Mouse (Mus musculus) hindbrain, embryonic 15.5 days (tissue): ENCODE data around the gene Fmo5. TPM values are rescaled to one million over a fixed set of nuclear protein-coding genes. Genes with fewer than 3 reads are reported as not detected.

ENCODE experiments used
- ATAC-seq: fragments of 200-750 bp; cut with Nextera tagmentation; 2 replicates; pipeline ENCODE4 v1.8.0; 2017; ENCODE audit warnings: low read depth, moderate number of reproducible peaks, moderate TSS enrichment; ENCODE audit not compliant: low FRiP score
- H3K27ac ChIP-seq: fragments of 300-500 bp; sonication (generic); replicated peaks from 2 replicates; pipeline ENCODE4 v1.5.1; 2015; ENCODE audit warnings: mild to moderate bottlenecking, inconsistent platforms
- H3K27me3 ChIP-seq: fragments of 300-500 bp; sonication (generic); 2 replicates; pipeline ENCODE4 v1.6.1; 2015; ENCODE audit warnings: control low read depth, inconsistent platforms
- H3K36me3 ChIP-seq: fragments of 300-500 bp; sonication (generic); 2 replicates; pipeline ENCODE4 v1.6.1; 2015; ENCODE audit warnings: control low read depth, inconsistent platforms
- H3K4me1 ChIP-seq: fragments of 300-500 bp; sonication (generic); replicated peaks from 2 replicates; pipeline ENCODE4 v1.6.1; 2015; ENCODE audit warnings: control low read depth, inconsistent platforms
- H3K4me2 ChIP-seq: fragments of 300-500 bp; sonication (generic); 2 replicates; pipeline ENCODE4 v1.6.1; 2015; ENCODE audit warnings: moderate library complexity, mild to moderate bottlenecking, inconsistent platforms
- H3K4me3 ChIP-seq: fragments of 300-500 bp; sonication (generic); 2 replicates; pipeline ENCODE4 v1.5.1; 2015; ENCODE audit warnings: mild to moderate bottlenecking, inconsistent platforms
- H3K9ac ChIP-seq: fragments of 300-500 bp; sonication (generic); 2 replicates; pipeline ENCODE4 v1.6.1; 2015; ENCODE audit warnings: inconsistent platforms
- H3K9me3 ChIP-seq: fragments of 300-500 bp; sonication (generic); 2 replicates; pipeline ENCODE4 v1.6.1; 2016; ENCODE audit warnings: control low read depth, inconsistent platforms
- WGBS: fragments of 180-500 bp; shearing (Covaris S2); methylation state at CpG from one replicate; pipeline ENCODE4 v1.1.7; 2015; 5-methylcytosine and 5-hydroxymethylcytosine counted together
- polyA plus RNA-seq: library from polyadenylated mRNA; unstranded; fragments of >200 nt; fragmentation: Nextera tagmentation; extraction: Ambion mirVana; gene quantifications from 2 replicates; pipeline ENCODE4 v1.2.1, GENCODE M21; 2015

Gene Fmo5
- 0.62 and 1.2 TPM in 2 replicates for polyA plus RNA-seq

- no peak within 1 kb of the TSS for H3K27ac ChIP-seq
- H3K4me3 ChIP-seq, result peak within 1 kb of the TSS; percentile 26
- no peak for ATAC-seq
- H3K4me1 ChIP-seq, result no peaks in the 10 kb centered on the region; the same call in 1 of the 2 replicates
- WGBS, result 8% methylated on average over 18 of the region's 18 CpGs
- 0 out of 2 replicates have a peak within 1 kb of the TSS, but pooled peaks have one; percentile 11 for H3K9ac ChIP-seq
- no peaks in the 10 kb centered on the region for H3K27me3 ChIP-seq
- no peaks in the 10 kb centered on the region for H3K36me3 ChIP-seq
- H3K4me2 ChIP-seq, result peak within 1 kb of the TSS; percentile 52
- H3K9me3 ChIP-seq, result no peaks in the 10 kb centered on the region
These were observed at the start of gene Fmo5 for GRCm38 (mm10) chr3:97628391-97629001. Gene Fmo5 (plus strand): TSS chr3:97628804.

DNA sequence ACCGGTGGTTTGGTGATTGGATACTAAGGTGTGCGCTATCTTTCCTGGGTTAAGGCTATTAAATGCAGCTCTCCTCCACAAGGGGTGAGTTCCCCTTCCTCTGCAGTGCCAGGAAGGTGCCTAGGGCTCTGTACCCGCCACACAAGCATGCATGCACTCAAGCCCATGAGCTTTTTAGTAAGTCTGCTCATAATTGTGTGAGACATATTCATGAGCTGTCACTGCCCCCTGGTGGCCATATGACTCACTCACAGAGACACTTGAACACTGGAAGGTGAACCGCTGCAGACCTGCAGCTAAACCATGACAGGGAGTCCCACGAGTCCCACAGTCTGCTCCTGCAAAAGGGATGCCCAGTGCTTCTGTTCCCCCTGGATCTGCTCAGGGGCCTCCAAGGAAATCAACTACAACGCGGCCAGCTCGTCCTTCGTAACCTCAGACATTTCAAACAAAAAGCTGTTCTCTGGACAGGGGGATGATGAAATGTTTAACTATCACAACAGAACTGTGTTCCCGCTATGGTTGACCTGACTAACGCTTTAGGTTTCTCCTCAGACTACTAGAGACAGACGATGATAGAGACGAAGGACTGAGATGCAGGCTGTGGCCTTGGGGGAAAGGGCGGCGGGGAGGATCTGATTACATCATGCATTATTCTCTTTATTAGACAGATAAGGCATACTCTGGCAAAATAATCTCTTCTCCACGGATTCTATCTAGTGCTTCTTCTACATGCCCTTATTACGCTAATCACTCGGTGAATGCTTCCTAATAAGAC lies 43.0 kb upstream of the Fmo5 start:
- H3K9me3 ChIP-seq, result no peaks in the 10 kb centered on the region
- peak overlapping the region; percentile 0; the same call in 1 of the 2 replicates for H3K27ac ChIP-seq
- 0 out of 2 replicates have a peak, but pooled peaks cover 2% of the 10 kb centered on the region for H3K4me1 ChIP-seq
- no peaks in the 10 kb centered on the region for H3K27me3 ChIP-seq
- H3K36me3 ChIP-seq, result no peaks in the 10 kb centered on the region
- peak; percentile 93 for ATAC-seq
- 54% methylated on average over 18 of the region's 18 CpGs for WGBS
- H3K4me3 ChIP-seq, result no peak overlapping the region; the same call in 1 of the 2 replicates
- peak overlapping the region; percentile 14; the same call in 1 of the 2 replicates for H3K9ac ChIP-seq
- peak overlapping the region; percentile 37 for H3K4me2 ChIP-seq

DNA sequence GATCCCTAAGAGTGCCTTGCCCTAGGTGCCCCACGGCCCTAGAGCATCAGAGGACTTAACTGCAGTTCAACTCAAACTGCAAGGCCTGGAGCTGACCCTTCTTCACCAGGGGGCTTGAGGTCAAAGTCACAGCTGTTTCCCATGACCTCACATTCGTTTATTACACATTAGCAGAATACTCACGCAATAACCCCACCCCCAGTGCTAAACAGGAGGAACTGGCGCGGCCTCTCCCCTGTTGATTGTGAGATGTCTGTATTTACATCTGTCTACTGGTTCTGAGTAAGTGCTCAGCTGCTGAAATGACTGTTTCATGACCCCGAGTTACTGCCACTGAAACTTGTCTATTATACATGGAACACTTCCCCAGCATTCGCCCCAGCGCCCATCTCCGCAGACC lies 40.9 kb upstream of the Fmo5 start:
- 79% methylated on average over 9 of the region's 9 CpGs for WGBS
- Histone ChIP-seq H3K36me3 (no peaks in the 10 kb centered on the region), H3K27ac (no peak overlapping the region), H3K9me3 (no peaks in the 10 kb centered on the region), H3K4me3 (no peak overlapping the region), H3K4me1 (0 out of 2 replicates have a peak, but pooled peaks cover 2% of the 10 kb centered on the region), H3K27me3 (no peaks in the 10 kb centered on the region), H3K4me2 (no peak overlapping the region), H3K9ac (no peak overlapping the region)
- no peak for ATAC-seq

DNA sequence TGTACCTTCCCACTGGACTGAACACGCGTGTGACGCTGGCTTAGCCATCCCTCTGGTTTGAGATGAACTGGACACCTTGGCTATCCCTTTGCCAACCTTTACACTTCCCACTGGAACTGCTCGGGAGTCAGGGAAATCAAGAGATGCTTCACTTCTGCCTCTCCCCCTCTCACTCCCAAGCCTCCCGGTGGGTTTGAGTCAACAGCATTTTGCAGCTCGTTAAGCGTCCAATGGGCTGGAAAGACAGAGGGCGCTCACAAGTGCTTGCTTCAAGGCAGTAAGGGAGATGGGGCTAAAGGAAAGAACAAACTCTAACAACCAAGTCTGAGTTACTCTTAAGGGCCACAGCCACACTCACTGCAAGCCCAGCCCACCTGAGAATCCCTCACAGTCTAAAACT lies 37.9 kb upstream of the Fmo5 start:
- 48% methylated on average over 8 of the region's 8 CpGs for WGBS
- no peak for ATAC-seq
- H3K4me2 ChIP-seq, result no peak overlapping the region

GRCm38 (mm10) chr3:97593089-97593488 lies 35.5 kb upstream of the Fmo5 start:
- no peak overlapping the region for H3K9ac ChIP-seq
- no peak overlapping the region for H3K4me2 ChIP-seq
- WGBS, result 93% methylated on average over 5 of the region's 5 CpGs
- H3K9me3 ChIP-seq, result no peaks in the 10 kb centered on the region
- H3K27me3 ChIP-seq, result no peaks in the 10 kb centered on the region
- H3K4me1 ChIP-seq, result no peaks in the 10 kb centered on the region
- H3K4me3 ChIP-seq, result no peak overlapping the region
- ATAC-seq, result no peak
- no peak overlapping the region for H3K27ac ChIP-seq
- H3K36me3 ChIP-seq, result no peaks in the 10 kb centered on the region

More for the DNA sequence above, 37.9 kb upstream of the Fmo5 start:
- Histone ChIP-seq H3K4me3 (no peak overlapping the region), H3K36me3 (no peaks in the 10 kb centered on the region), H3K27me3 (no peaks in the 10 kb centered on the region), H3K27ac (no peak overlapping the region), H3K4me1 (0 out of 2 replicates have a peak, but pooled peaks cover under 1% of the 10 kb centered on the region), H3K9ac (no peak overlapping the region), H3K9me3 (no peaks in the 10 kb centered on the region)

DNA sequence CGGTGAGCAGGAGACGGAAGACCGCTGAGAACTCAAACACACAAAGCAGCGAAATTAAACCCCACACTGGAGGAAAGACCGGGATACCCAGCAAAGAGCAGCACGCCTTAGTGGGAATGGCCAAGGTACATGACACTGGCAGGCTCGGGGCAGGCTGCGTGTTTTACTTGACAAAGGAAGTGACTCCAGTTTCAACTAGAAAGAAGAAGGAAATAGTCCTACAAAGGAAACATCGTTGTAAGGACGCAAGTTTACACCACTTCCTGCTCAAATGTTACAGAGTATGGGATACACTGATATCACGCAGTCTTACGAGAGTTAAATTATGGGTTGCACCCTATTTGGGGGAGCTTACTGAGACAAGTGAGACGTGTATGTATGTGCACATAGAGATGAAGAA lies 34.5 kb upstream of the Fmo5 start:
- 93% methylated on average over 13 of the region's 13 CpGs for WGBS
- H3K36me3 ChIP-seq, result no peaks in the 10 kb centered on the region
- H3K4me2 ChIP-seq, result no peak overlapping the region
- no peak for ATAC-seq
- no peak overlapping the region for H3K4me3 ChIP-seq
- no peak overlapping the region for H3K27ac ChIP-seq
- no peak overlapping the region for H3K9ac ChIP-seq
- no peaks in the 10 kb centered on the region for H3K27me3 ChIP-seq
- no peaks in the 10 kb centered on the region for H3K9me3 ChIP-seq
- H3K4me1 ChIP-seq, result no peaks in the 10 kb centered on the region

GRCm38 (mm10) chr3:97595066-97595465 lies 33.5 kb upstream of the Fmo5 start:
- no peaks in the 10 kb centered on the region for H3K4me1 ChIP-seq
- H3K9me3 ChIP-seq, result no peaks in the 10 kb centered on the region
- H3K4me2 ChIP-seq, result no peak overlapping the region
- no peaks in the 10 kb centered on the region for H3K36me3 ChIP-seq
- no peaks in the 10 kb centered on the region for H3K27me3 ChIP-seq
- H3K9ac ChIP-seq, result no peak overlapping the region
- no peak overlapping the region for H3K27ac ChIP-seq
- WGBS, result 94% methylated on average over 6 of the region's 6 CpGs
- no peak overlapping the region for H3K4me3 ChIP-seq
- no peak for ATAC-seq

- H3K27ac ChIP-seq, result no peak overlapping the region
- no peak overlapping the region for H3K4me3 ChIP-seq
- H3K4me1 ChIP-seq, result no peaks in the 10 kb centered on the region
- WGBS, result 81% methylated on average over 8 of the region's 8 CpGs
- no peak overlapping the region for H3K9ac ChIP-seq
- H3K27me3 ChIP-seq, result no peaks in the 10 kb centered on the region
- no peak overlapping the region for H3K4me2 ChIP-seq
- H3K9me3 ChIP-seq, result no peaks in the 10 kb centered on the region
- H3K36me3 ChIP-seq, result no peaks in the 10 kb centered on the region
- ATAC-seq, result no peak
These were observed 31.8 kb upstream of the Fmo5 start for GRCm38 (mm10) chr3:97596796-97597195.

GRCm38 (mm10) chr3:97600050-97600832 lies 28.4 kb upstream of the Fmo5 start:
- no peak for ATAC-seq
- Histone ChIP-seq H3K9ac (no peak overlapping the region), H3K4me2 (no peak overlapping the region), H3K4me1 (no peaks in the 10 kb centered on the region), H3K27ac (no peak overlapping the region), H3K27me3 (no peaks in the 10 kb centered on the region), H3K4me3 (no peak overlapping the region), H3K36me3 (no peaks in the 10 kb centered on the region), H3K9me3 (no peaks in the 10 kb centered on the region)
- 98% methylated on average over 3 of the region's 3 CpGs for WGBS

GRCm38 (mm10) chr3:97609201-97609844 lies 19.3 kb upstream of the Fmo5 start:
- Histone ChIP-seq H3K4me3 (peak overlapping the region; percentile 73), H3K27ac (peak overlapping the region; percentile 91; the same call in 1 of the 2 replicates)

DNA sequence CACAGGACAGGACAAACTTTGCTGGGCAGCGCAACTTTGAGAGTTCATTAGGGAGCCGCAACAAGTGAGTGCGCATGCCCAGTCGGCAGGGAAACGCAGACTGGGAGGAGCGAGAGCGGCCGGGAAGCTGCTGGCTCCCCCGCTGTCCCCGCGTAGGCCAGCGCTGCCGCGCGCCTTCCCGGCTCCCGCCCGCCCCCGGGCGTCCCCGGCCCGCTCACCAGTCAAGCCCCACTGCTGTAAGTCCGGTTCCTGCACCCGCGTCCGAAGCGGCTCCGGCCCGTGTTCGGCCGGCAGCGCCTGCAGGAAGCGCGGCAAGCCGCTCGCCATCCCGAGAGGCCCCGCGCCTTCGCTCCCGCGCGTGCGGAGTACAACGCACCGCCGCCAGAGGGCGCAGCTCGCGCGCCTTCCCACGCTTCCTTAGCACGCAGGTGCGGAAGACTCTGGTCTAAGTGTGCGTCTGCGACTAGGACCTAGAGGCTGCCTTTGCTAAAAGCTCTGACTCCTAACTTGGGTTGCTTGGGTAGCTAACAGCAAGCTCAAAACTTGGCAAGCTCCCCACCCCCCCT lies 18.7 kb upstream of the Fmo5 start, which contains the start of gene Chd1l:
Gene Chd1l, minus strand, starts transcription at position 359 of the 566 bp plus-strand sequence.
- Histone ChIP-seq H3K9me3 (no peaks in the 10 kb centered on the region), H3K9ac (peak within 1 kb of the TSS; percentile 86), H3K4me3 (peak within 1 kb of the TSS; percentile 73), H3K36me3 (no peaks in the 10 kb centered on the region), H3K4me2 (peak within 1 kb of the TSS; percentile 52), H3K27ac (peak within 1 kb of the TSS; percentile 91), H3K27me3 (no peaks in the 10 kb centered on the region), H3K4me1 (peaks cover 7% of the 10 kb centered on the region; the same call in 1 of the 2 replicates)
- ATAC-seq, result peak; percentile 97
- WGBS, result under 1% methylated on average over 55 of the region's 56 CpGs

More at GRCm38 (mm10) chr3:97609201-97609844, 19.3 kb upstream of the Fmo5 start:
- no peaks in the 10 kb centered on the region for H3K9me3 ChIP-seq
- no peaks in the 10 kb centered on the region for H3K36me3 ChIP-seq
- 0 out of 2 replicates have a peak overlapping the region, but pooled peaks have one; percentile 86 for H3K9ac ChIP-seq
- peak overlapping the region; percentile 52 for H3K4me2 ChIP-seq
- peaks cover 7% of the 10 kb centered on the region; the same call in 1 of the 2 replicates for H3K4me1 ChIP-seq
- H3K27me3 ChIP-seq, result no peaks in the 10 kb centered on the region
- WGBS, result 3% methylated on average over 20 of the region's 20 CpGs
- ATAC-seq, result peak; percentile 46; the same call in 1 of the 2 replicates
